18 mouse cellular contexts compared by ENCODE assay signal in the genomic region with DNA sequence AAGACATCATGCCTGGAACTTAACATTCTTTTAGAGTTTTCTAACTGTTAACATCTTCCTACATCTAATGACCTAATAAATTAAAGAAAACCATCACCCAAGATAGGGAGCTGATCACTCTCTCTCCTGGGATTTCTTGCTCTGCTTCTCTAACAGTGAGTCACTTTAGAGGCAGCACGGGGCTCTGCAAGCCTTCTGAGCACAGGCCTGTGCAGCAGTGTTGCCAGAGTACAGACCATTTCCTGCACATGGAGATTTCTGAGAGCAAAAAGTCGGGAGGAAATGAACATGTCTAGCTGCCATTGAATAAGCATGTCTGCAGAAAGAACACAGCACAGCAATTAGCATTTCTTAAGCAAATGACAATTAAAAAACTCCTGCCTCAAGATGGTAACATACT.
DNase-seq lines count a peak whose midpoint lies in the region; ATAC-seq and TF ChIP-seq lines count a peak whose summit lies in the region.
"Had no signal": no experiment of that assay in that cellular context is flagged by ENCODE, and none has a peak within 500 bp of the region (broad histone marks: within the 10 kb centered on the region; RNA-seq: fewer than 3 reads in every experiment).

No protein-coding gene starts in this region.

- H3K27me3 ChIP-seq in kidney, embryonic 15.5 days: no peaks in the 10 kb centered on the region
- no peaks in the 10 kb centered on the region for H3K27me3 ChIP-seq in kidney, adult 2 months (replicated peaks; ENCODE audit: control insufficient read depth, insufficient read depth, low read length)
- H3K27me3 ChIP-seq in CH12.LX (replicated peaks): no peaks in the 10 kb centered on the region
- no peaks in the 10 kb centered on the region for H3K27me3 ChIP-seq in midbrain, embryonic 13.5 days
- H3K27me3 ChIP-seq: forebrain, embryonic 13.5 days; liver, embryonic 13.5 days; megakaryocyte, embryonic 14.5 days had no signal

- no peak for TF ChIP-seq RAD21 in CH12.LX (IDR thresholded peaks at IDR 0.05; ENCODE audit: low read depth, low read length)

- in situ Hi-C loops in CH12.LX (cut with MboI; ENCODE audit: low pct_ligation_motif_present, low pct_unique_long_range_greater_than_20kb, low sequenced_read_pairs): loop anchor here (5.0 to 25.0 kb wide), 2 partner anchors 124 to 239 kb away; no protein-coding TSS in a partner anchor

- H3K4me3 ChIP-seq in kidney, embryonic 15.5 days (replicated peaks): no peak overlapping the region
- H3K4me3 ChIP-seq in kidney, adult 2 months (ENCODE audit: insufficient read depth, low read depth, low read length): no peak overlapping the region
- no peak overlapping the region for H3K4me3 ChIP-seq in CH12.LX (replicated peaks in 1 of 3; ENCODE audit: low read depth in 2 of 3, low read length in 2 of 3, poor library complexity in 1 of 3)
- H3K4me3 ChIP-seq in midbrain, embryonic 13.5 days (replicated peaks): no peak overlapping the region
- H3K4me3 ChIP-seq: forebrain, embryonic 13.5 days; liver, embryonic 13.5 days; megakaryocyte, embryonic 14.5 days had no signal

- no peaks in the 10 kb centered on the region for H3K9me3 ChIP-seq in kidney, embryonic 15.5 days (replicated peaks)
- peaks cover 3% of the 10 kb centered on the region for H3K9me3 ChIP-seq in CH12.LX (replicated peaks; ENCODE audit: low read length)
- 0 out of 2 replicates have a peak, but pooled peaks cover 1% of the 10 kb centered on the region for H3K9me3 ChIP-seq in midbrain, embryonic 13.5 days
- H3K9me3 ChIP-seq: forebrain, embryonic 13.5 days; liver, embryonic 13.5 days; megakaryocyte, embryonic 14.5 days had no signal

- peak overlapping the region; percentile 49 for H3K27ac ChIP-seq in kidney, embryonic 15.5 days
- H3K27ac ChIP-seq in kidney, adult 2 months (ENCODE audit: insufficient read depth, low read depth, low read length): no peak overlapping the region
- no peak overlapping the region for H3K27ac ChIP-seq in CH12.LX (ENCODE audit: insufficient read depth, low read depth)
- H3K27ac ChIP-seq in midbrain, embryonic 13.5 days: no peak overlapping the region
- H3K27ac ChIP-seq: forebrain, embryonic 13.5 days; hindbrain, embryonic 14.5 days; liver, embryonic 13.5 days had no signal

- no peak for TF ChIP-seq POLR2A in kidney, adult 2 months (IDR thresholded peaks at IDR 0.05; ENCODE audit: low read depth, low read length)
- TF ChIP-seq POLR2A in CH12.LX (IDR thresholded peaks at IDR 0.05; ENCODE audit: low read depth, low read length): no peak

- no peak overlapping the region for H3K9ac ChIP-seq in kidney, embryonic 15.5 days
- H3K9ac ChIP-seq in CH12.LX (ENCODE audit: insufficient read depth, low read depth): no peak overlapping the region
- no peak overlapping the region for H3K9ac ChIP-seq in midbrain, embryonic 13.5 days (replicated peaks)
- H3K9ac ChIP-seq: forebrain, embryonic 13.5 days; hindbrain, embryonic 14.5 days; liver, embryonic 13.5 days had no signal

- no peaks in the 10 kb centered on the region for H3K79me2 ChIP-seq in CH12.LX (replicated peaks; ENCODE audit: control insufficient read depth, extremely low read depth, insufficient read depth, poor library complexity, severe bottlenecking)

- H3K4me1 ChIP-seq in kidney, embryonic 15.5 days: 0 out of 2 replicates have a peak, but pooled peaks cover 7% of the 10 kb centered on the region
- no peaks in the 10 kb centered on the region for H3K4me1 ChIP-seq in kidney, adult 2 months (ENCODE audit: control insufficient read depth, insufficient read depth, low read length)
- peaks cover 6 to 34% of the 10 kb centered on the region in 2 experiments; a peak in 3 of 4 replicates for H3K4me1 ChIP-seq in CH12.LX (ENCODE audit: control insufficient read depth in 1 of 2, insufficient read depth in 2 of 2)
- no peaks in the 10 kb centered on the region for H3K4me1 ChIP-seq in midbrain, embryonic 13.5 days (replicated peaks)
- H3K4me1 ChIP-seq: forebrain, embryonic 13.5 days; liver, embryonic 13.5 days had no signal

- no peaks in the 10 kb centered on the region; the same call in 1 of the 2 replicates for H3K36me3 ChIP-seq in kidney, embryonic 15.5 days
- no peaks in the 10 kb centered on the region for H3K36me3 ChIP-seq in kidney, adult 2 months (ENCODE audit: control insufficient read depth, insufficient read depth, low read length)
- H3K36me3 ChIP-seq in CH12.LX (replicated peaks in 1 of 2; ENCODE audit: control insufficient read depth in 1 of 2, insufficient read depth in 1 of 2, low read length in 1 of 2): peaks cover 0 to 31% of the 10 kb centered on the region in 2 experiments
- peaks cover 4% of the 10 kb centered on the region; the same call in 1 of the 2 replicates for H3K36me3 ChIP-seq in midbrain, embryonic 13.5 days
- H3K36me3 ChIP-seq: liver, embryonic 13.5 days had no signal

- no peak for TF ChIP-seq EP300 in CH12.LX (IDR thresholded peaks at IDR 0.05; ENCODE audit: low read length)

- no peak overlapping the region for H3K4me2 ChIP-seq in kidney, embryonic 15.5 days
- no peak overlapping the region for H3K4me2 ChIP-seq in CH12.LX (ENCODE audit: insufficient read depth, low read depth, poor library complexity, severe bottlenecking)
- no peak overlapping the region for H3K4me2 ChIP-seq in midbrain, embryonic 13.5 days (replicated peaks)
- H3K4me2 ChIP-seq: forebrain, embryonic 13.5 days; hindbrain, embryonic 14.5 days; liver, embryonic 13.5 days had no signal

- DNase-seq in gastrocnemius, postnatal 25 days: peak; percentile 20
- DNase-seq in gastrocnemius, adult 8-10 months (ENCODE audit: low spot score in 2 of 2): no peak
- DNase-seq in kidney, adult 2 months: no peak
- peak; percentile 17 for DNase-seq in CH12.LX (ENCODE audit: extremely low read depth)
- DNase-seq in heart, postnatal 4 days: peak; percentile 17
- DNase-seq in thymus, postnatal 36 days: no peak
- DNase-seq: adrenal gland, adult 8-10 months; cerebellum, adult 9-11 months; embryo, embryonic 11 days; kidney, adult 18-20 months; liver, embryonic 13.5 days; right cerebral cortex, postnatal 25 days; thymus, postnatal 25 days had no signal

- TF ChIP-seq CTCF in kidney, adult 2 months (conservative IDR thresholded peaks at IDR 0.05; ENCODE audit: insufficient read depth, insufficient read length, low read depth, low read length): no peak
- no peak for TF ChIP-seq CTCF in CH12.LX (conservative IDR thresholded peaks at IDR 0.05 in 1 of 2, IDR thresholded peaks at IDR 0.05 in 1 of 2; ENCODE audit: low read depth in 2 of 2, low read length in 2 of 2)

- dilution Hi-C loops in CH12.LX (cut with MboI; ENCODE audit: extremely low pct_ligation_motif_present, extremely low pct_unique_long_range_greater_than_20kb, low sequenced_read_pairs): no loop called here

- ATAC-seq in kidney, embryonic 15.5 days (replicated peaks; ENCODE audit: low FRiP score): no peak
- no peak for ATAC-seq in midbrain, embryonic 13.5 days
- ATAC-seq: forebrain, embryonic 13.5 days had no signal

- WGBS in kidney, embryonic 15.5 days: 33% methylated on average over 2 of the region's 2 CpGs
- 42% methylated on average over 2 of the region's 2 CpGs for WGBS in kidney, adult 2 months
- WGBS in midbrain, embryonic 13.5 days: 77% methylated on average over 2 of the region's 2 CpGs

TF ChIP-seq in CH12.LX, 34 proteins besides CTCF, POLR2A, EP300 and RAD21:
- TF ChIP-seq TBP (conservative IDR thresholded peaks at IDR 0.05; ENCODE audit: low read depth, low read length) (no peak), POLR2AphosphoS2 (IDR thresholded peaks at IDR 0.05; ENCODE audit: low read depth, low read length) (no peak), NELFE (IDR thresholded peaks at IDR 0.05; ENCODE audit: low read depth, low read length) (no peak), KAT2A (IDR thresholded peaks at IDR 0.05; ENCODE audit: insufficient replicate concordance, low read length) (no peak), RCOR1 (conservative IDR thresholded peaks at IDR 0.05; ENCODE audit: low read depth, low read length) (no peak), JUND (conservative IDR thresholded peaks at IDR 0.05; ENCODE audit: low read depth, low read length) (no peak), JUN (IDR thresholded peaks at IDR 0.05; ENCODE audit: insufficient read depth, low read depth, low read length) (no peak), ETS1 (conservative IDR thresholded peaks at IDR 0.05; ENCODE audit: low read depth, low read length) (no peak), ELF1 (IDR thresholded peaks at IDR 0.05; ENCODE audit: low read depth, low read length) (no peak), MAZ (IDR thresholded peaks at IDR 0.05; ENCODE audit: low read depth, low read length) (no peak), ZNF384 (IDR thresholded peaks at IDR 0.05; ENCODE audit: low read depth, low read length) (no peak), USF1 (IDR thresholded peaks at IDR 0.05; ENCODE audit: low read depth, low read length) (no peak), SMC3 (IDR thresholded peaks at IDR 0.05; ENCODE audit: low read depth, low read length) (no peak), MAFK (IDR thresholded peaks at IDR 0.05; ENCODE audit: insufficient replicate concordance, low read length) (no peak), MYC (IDR thresholded peaks at IDR 0.05; ENCODE audit: low read depth, low read length) (no peak), IRF4 (IDR thresholded peaks at IDR 0.05; ENCODE audit: low read depth, low read length) (no peak), SIN3A (IDR thresholded peaks at IDR 0.05; ENCODE audit: low read length) (no peak), MXI1 (IDR thresholded peaks at IDR 0.05; ENCODE audit: low read depth, low read length) (no peak), USF2 (conservative IDR thresholded peaks at IDR 0.05; ENCODE audit: low read depth, low read length) (no peak)
TF ChIP-seq in CH12.LX: peak in this region for 0.

Comparison
In these comparisons a context has a peak if more than half of its experiments do, and no peak if none do; other contexts are left out.
1. DNase-seq: peak in gastrocnemius, postnatal 25 days (single experiment), CH12.LX (single experiment) and heart, postnatal 4 days (single experiment); none in gastrocnemius, adult 8-10 months (0 of 2), kidney, adult 2 months (single experiment) and thymus, postnatal 36 days (0 of 2).